Mouse (Mus musculus) forebrain, embryonic 14.5 days (tissue): ENCODE measurements around the gene Nsg2. TPM values are rescaled to one million over a fixed set of nuclear protein-coding genes. Genes with fewer than 3 reads are reported as not detected.

Experiments
- ATAC-seq: fragments of 200-750 bp; cut with Nextera tagmentation; 2 replicates; pipeline ENCODE4 v1.8.0; 2017; ENCODE audit warnings: mild to moderate bottlenecking, moderate library complexity
- DNase-seq: peaks from one replicate; pipeline ENCODE4 v3.0.0-alpha.2; 2015; ENCODE audit warnings: low spot score
- H3K27ac ChIP-seq: fragments of 300-500 bp; sonication (generic); 2 replicates; pipeline ENCODE4 v1.5.1; 2014; ENCODE audit warnings: low read depth, mild to moderate bottlenecking, control low read depth, low read length, moderate library complexity
- H3K27me3 ChIP-seq: fragments of 300-500 bp; sonication (generic); replicated peaks from 2 replicates; pipeline ENCODE4 v1.6.1; 2014; ENCODE audit warnings: low read length, control low read depth, mixed read lengths; ENCODE audit not compliant: control insufficient read depth, insufficient read depth
- H3K36me3 ChIP-seq: fragments of 300-500 bp; sonication (generic); 2 replicates; pipeline ENCODE4 v1.6.1; 2014; ENCODE audit warnings: low read length, control low read depth; ENCODE audit not compliant: control insufficient read depth, insufficient read depth
- H3K4me1 ChIP-seq: fragments of 300-500 bp; sonication (generic); 2 replicates; pipeline ENCODE4 v1.6.1; 2014; ENCODE audit warnings: antibody characterized with exemption, low read length, control low read depth; ENCODE audit not compliant: control insufficient read depth, insufficient read depth
- H3K4me2 ChIP-seq: fragments of 300-500 bp; sonication (generic); 2 replicates; pipeline ENCODE4 v1.6.1; 2014; ENCODE audit warnings: mild to moderate bottlenecking, control low read depth, low read length
- H3K4me3 ChIP-seq: fragments of 300-500 bp; sonication (generic); 2 replicates; pipeline ENCODE4 v1.5.1; 2014; ENCODE audit warnings: low read depth, low read length, control low read depth
- H3K9ac ChIP-seq: fragments of 300-500 bp; sonication (generic); 2 replicates; pipeline ENCODE4 v1.6.1; 2014; ENCODE audit warnings: mild to moderate bottlenecking, low read length, control low read depth, moderate library complexity
- H3K9me3 ChIP-seq: fragments of 300-500 bp; sonication (generic); replicated peaks from 2 replicates; pipeline ENCODE4 v1.6.1; 2016; ENCODE audit warnings: low read length, control low read depth, mixed read lengths; ENCODE audit not compliant: control insufficient read depth
- WGBS: fragments of 180-500 bp; shearing (Covaris S2); extraction: QIAGEN DNeasy Blood & Tissue Kit; methylation state at CpG from one replicate; pipeline ENCODE4 v1.1.7; 2014; 5-methylcytosine and 5-hydroxymethylcytosine counted together
- polyA plus RNA-seq: library from polyadenylated mRNA; unstranded; fragments of >200 nt; fragmentation: Nextera tagmentation; extraction: Ambion mirVana; gene quantifications from 2 replicates; pipeline ENCODE4 v1.2.1, GENCODE M21; 2014

Gene Nsg2
- polyA plus RNA-seq, 1 experiment from 2014 or later = 315 TPM

- no peaks in the 10 kb centered on the region for H3K9me3 ChIP-seq
- H3K27ac ChIP-seq = peak overlapping the region; percentile 90
- H3K9ac ChIP-seq = 0 out of 2 replicates have a peak overlapping the region, but pooled peaks have one; percentile 17
- ATAC-seq (no peak), DNase-seq (no peak)
- H3K4me2 ChIP-seq = no peak overlapping the region
- 80% methylated on average over 5 of the region's 5 CpGs for whole genome bisulfite sequencing
- H3K36me3 ChIP-seq = peaks cover 30% of the 10 kb centered on the region
- H3K27me3 ChIP-seq = no peaks in the 10 kb centered on the region
- H3K4me3 ChIP-seq = no peak overlapping the region
- H3K4me1 ChIP-seq = peaks cover 33% of the 10 kb centered on the region
Observed at GRCm38 (mm10) chr11:32026634-32027033, 26.4 kb downstream of the Nsg2 start.

GRCm38 (mm10) chr11:32027474-32028342, 27.4 kb downstream of the Nsg2 start:
- DNase-seq = peak; percentile 97
- no peaks in the 10 kb centered on the region for H3K9me3 ChIP-seq
- H3K36me3 ChIP-seq = peaks cover 23% of the 10 kb centered on the region
- peak overlapping the region; percentile 34 for H3K4me2 ChIP-seq
- H3K4me3 ChIP-seq = no peak overlapping the region
- H3K27ac ChIP-seq = peak overlapping the region; percentile 90
- ATAC-seq = peak; percentile 96
- H3K4me1 ChIP-seq = peaks cover 34% of the 10 kb centered on the region
- H3K9ac ChIP-seq = peak overlapping the region; percentile 45; the same call in 1 of the 2 replicates
- 41% methylated on average over 7 of the region's 7 CpGs for WGBS
- no peaks in the 10 kb centered on the region for H3K27me3 ChIP-seq

GRCm38 (mm10) chr11:32028605-32029004, 28.3 kb downstream of the Nsg2 start:
- no peaks in the 10 kb centered on the region for H3K27me3 ChIP-seq
- H3K4me2 ChIP-seq = no peak overlapping the region
- no peak for ATAC-seq
- H3K9me3 ChIP-seq = no peaks in the 10 kb centered on the region
- peak overlapping the region; percentile 68 for H3K27ac ChIP-seq
- no peak for DNase-seq
- no peak overlapping the region for H3K4me3 ChIP-seq
- peaks cover 37% of the 10 kb centered on the region for H3K4me1 ChIP-seq
- 79% methylated on average over 3 of the region's 3 CpGs for WGBS
- peaks cover 20% of the 10 kb centered on the region for H3K36me3 ChIP-seq
- H3K9ac ChIP-seq = no peak overlapping the region

GRCm38 (mm10) chr11:32029356-32029755, 29.1 kb downstream of the Nsg2 start:
- ATAC-seq (no peak), DNase-seq (no peak)
- 96% methylated on average over 5 of the region's 5 CpGs for WGBS
- H3K4me3 ChIP-seq = no peak overlapping the region
- H3K4me2 ChIP-seq = no peak overlapping the region
- no peak overlapping the region for H3K9ac ChIP-seq
- H3K9me3 ChIP-seq = no peaks in the 10 kb centered on the region
- peaks cover 16% of the 10 kb centered on the region for H3K36me3 ChIP-seq
- H3K27me3 ChIP-seq = no peaks in the 10 kb centered on the region
- no peak overlapping the region for H3K27ac ChIP-seq
- H3K4me1 ChIP-seq = peaks cover 33% of the 10 kb centered on the region

- Histone ChIP-seq H3K4me2 (no peak overlapping the region), H3K4me3 (no peak overlapping the region), H3K9ac (no peak overlapping the region), H3K36me3 (peaks cover 16% of the 10 kb centered on the region), H3K27me3 (no peaks in the 10 kb centered on the region), H3K9me3 (no peaks in the 10 kb centered on the region), H3K27ac (no peak overlapping the region), H3K4me1 (peaks cover 25% of the 10 kb centered on the region)
- WGBS = 89% methylated on average over 4 of the region's 4 CpGs
- no peak for ATAC-seq
- DNase-seq = no peak
Observed at GRCm38 (mm10) chr11:32031396-32031795, 31.1 kb downstream of the Nsg2 start.

- H3K27ac ChIP-seq = no peak overlapping the region
- 73% methylated on average over 9 of the region's 9 CpGs for WGBS
Observed at GRCm38 (mm10) chr11:32032053-32032452, 31.8 kb downstream of the Nsg2 start.

GRCm38 (mm10) chr11:32035831-32036230, 35.6 kb downstream of the Nsg2 start:
- H3K4me3 ChIP-seq = no peak overlapping the region
- H3K36me3 ChIP-seq = peaks cover 19% of the 10 kb centered on the region
- H3K27ac ChIP-seq = no peak overlapping the region; the same call in 1 of the 2 replicates
- H3K4me2 ChIP-seq = no peak overlapping the region
- H3K27me3 ChIP-seq = no peaks in the 10 kb centered on the region
- no peaks in the 10 kb centered on the region for H3K9me3 ChIP-seq
- no peak for DNase-seq
- ATAC-seq = no peak
- no peak overlapping the region for H3K9ac ChIP-seq
- 79% methylated on average over 5 of the region's 5 CpGs for WGBS
- peaks cover 9% of the 10 kb centered on the region for H3K4me1 ChIP-seq

More at GRCm38 (mm10) chr11:32032053-32032452, 31.8 kb downstream of the Nsg2 start:
- Histone ChIP-seq H3K9ac (no peak overlapping the region), H3K36me3 (peaks cover 16% of the 10 kb centered on the region), H3K27me3 (no peaks in the 10 kb centered on the region), H3K9me3 (no peaks in the 10 kb centered on the region), H3K4me3 (no peak overlapping the region), H3K4me1 (peaks cover 19% of the 10 kb centered on the region), H3K4me2 (no peak overlapping the region)
- DNase-seq (no peak), ATAC-seq (no peak)

GRCm38 (mm10) chr11:32039656-32040055, 39.4 kb downstream of the Nsg2 start:
- 70% methylated on average over 4 of the region's 4 CpGs for WGBS

GRCm38 (mm10) chr11:32057389-32057788, 57.1 kb downstream of the Nsg2 start:
- Histone ChIP-seq H3K4me2 (no peak overlapping the region), H3K4me1 (peaks cover 5% of the 10 kb centered on the region; the same call in 1 of the 2 replicates), H3K36me3 (peaks cover 52% of the 10 kb centered on the region), H3K4me3 (no peak overlapping the region), H3K9ac (peak overlapping the region; percentile 13; the same call in 1 of the 2 replicates), H3K27me3 (no peaks in the 10 kb centered on the region), H3K9me3 (no peaks in the 10 kb centered on the region), H3K27ac (peak overlapping the region; percentile 46)
- ATAC-seq = peak; percentile 21; the same call in 1 of the 2 replicates
- WGBS = 86% methylated on average over 11 of the region's 11 CpGs
- DNase-seq = no peak

More at GRCm38 (mm10) chr11:32039656-32040055, 39.4 kb downstream of the Nsg2 start:
- peaks cover 28% of the 10 kb centered on the region for H3K36me3 ChIP-seq
- H3K27ac ChIP-seq = 0 out of 2 replicates have a peak overlapping the region, but pooled peaks have one; percentile 27
- no peak overlapping the region for H3K4me2 ChIP-seq
- DNase-seq (no peak), ATAC-seq (0 out of 2 replicates have a peak, but pooled peaks have one; percentile 44)
- peaks cover 5% of the 10 kb centered on the region for H3K4me1 ChIP-seq
- no peaks in the 10 kb centered on the region for H3K27me3 ChIP-seq
- no peak overlapping the region for H3K4me3 ChIP-seq
- no peaks in the 10 kb centered on the region for H3K9me3 ChIP-seq
- no peak overlapping the region for H3K9ac ChIP-seq
